Mouse (Mus musculus): ENCODE data around the gene Itga9. TPM values are rescaled to one million over a fixed set of nuclear protein-coding genes. Genes with fewer than 3 reads are reported as not detected.
A peak's percentile ranks its signal among the peaks of the same experiment; 100 is the strongest.

Gene Itga9
- polyA plus RNA-seq, 1 experiment from 2014 or later: 2.4 TPM

DNA sequence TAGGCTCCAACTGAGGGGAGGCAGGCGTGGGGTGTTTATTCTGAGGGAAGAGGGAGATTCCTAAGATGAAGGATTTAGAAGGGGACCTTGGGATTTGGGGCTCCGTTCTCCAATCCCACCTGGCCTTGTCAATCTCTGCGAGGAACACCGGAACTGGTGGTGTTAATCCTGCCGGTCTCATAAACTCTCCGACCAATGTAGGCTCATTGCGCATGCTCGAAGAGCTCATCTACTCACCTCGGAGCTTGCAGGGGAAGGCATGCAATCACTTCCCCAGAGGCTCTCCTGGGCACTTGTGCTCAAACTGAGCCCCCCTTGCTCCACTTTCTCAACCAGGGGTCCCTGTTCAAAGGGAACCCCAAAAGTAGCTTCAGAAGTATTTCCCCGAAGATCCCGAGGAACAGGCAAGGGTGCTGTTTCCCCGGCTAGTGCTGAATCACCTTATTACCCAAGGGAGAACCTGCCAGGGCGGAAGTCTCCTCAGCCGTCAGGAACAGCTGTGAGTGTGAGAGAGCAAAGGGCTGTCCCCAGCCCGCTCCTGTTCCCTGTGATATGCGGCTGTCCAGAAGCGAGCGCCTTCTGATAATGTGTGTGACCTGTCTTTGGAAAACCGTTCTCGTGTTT lies 5.6 kb downstream of the Itga9 start:
- WGBS: 61% methylated on average over 20 of the region's 20 CpGs
- no peaks in the 10 kb centered on the region for H3K4me1 ChIP-seq (ENCODE audit: control insufficient read depth, insufficient read depth, low read length)
- DNase-seq (no peak), ATAC-seq (ENCODE audit: low FRiP score, low TSS enrichment) (no peak)
- H3K36me3 ChIP-seq (ENCODE audit: control insufficient read depth, insufficient read depth, low read length): no peaks in the 10 kb centered on the region
- no peak overlapping the region for H3K9ac ChIP-seq (replicated peaks; ENCODE audit: low read length)
- no peak overlapping the region for H3K4me3 ChIP-seq (replicated peaks; ENCODE audit: low read depth, low read length)
- H3K4me2 ChIP-seq (ENCODE audit: low read length): no peak overlapping the region
- H3K27me3 ChIP-seq (ENCODE audit: control insufficient read depth, insufficient read depth, low read length): peaks cover 9% of the 10 kb centered on the region; the same call in 1 of the 2 replicates
- no peak overlapping the region for H3K27ac ChIP-seq (replicated peaks; ENCODE audit: low read depth, low read length)
- H3K9me3 ChIP-seq (ENCODE audit: control insufficient read depth, low read length): no peaks in the 10 kb centered on the region

GRCm38 (mm10) chr9:118617237-118617636 lies 10.7 kb downstream of the Itga9 start:
- no peak overlapping the region for H3K4me3 ChIP-seq (replicated peaks; ENCODE audit: low read depth, low read length)
- H3K36me3 ChIP-seq (ENCODE audit: control insufficient read depth, insufficient read depth, low read length): no peaks in the 10 kb centered on the region
- 80% methylated on average over 5 of the region's 5 CpGs for WGBS
- H3K9me3 ChIP-seq (ENCODE audit: control insufficient read depth, low read length): no peaks in the 10 kb centered on the region
- no peak overlapping the region for H3K27ac ChIP-seq (replicated peaks; ENCODE audit: low read depth, low read length)
- H3K9ac ChIP-seq (replicated peaks; ENCODE audit: low read length): no peak overlapping the region
- ATAC-seq (ENCODE audit: low FRiP score, low TSS enrichment) (no peak), DNase-seq (no peak)
- no peak overlapping the region for H3K4me2 ChIP-seq (ENCODE audit: low read length)
- H3K4me1 ChIP-seq (ENCODE audit: control insufficient read depth, insufficient read depth, low read length): no peaks in the 10 kb centered on the region
- no peaks in the 10 kb centered on the region for H3K27me3 ChIP-seq (ENCODE audit: control insufficient read depth, insufficient read depth, low read length)

- no peaks in the 10 kb centered on the region for H3K9me3 ChIP-seq (ENCODE audit: control insufficient read depth, low read length)
- no peaks in the 10 kb centered on the region for H3K36me3 ChIP-seq (ENCODE audit: control insufficient read depth, insufficient read depth, low read length)
- no peak for DNase-seq
- H3K4me2 ChIP-seq (ENCODE audit: low read length): no peak overlapping the region
- WGBS: 96% methylated on average over 3 of the region's 3 CpGs
- no peak overlapping the region for H3K9ac ChIP-seq (replicated peaks; ENCODE audit: low read length)
- no peaks in the 10 kb centered on the region for H3K27me3 ChIP-seq (ENCODE audit: control insufficient read depth, insufficient read depth, low read length)
- no peaks in the 10 kb centered on the region for H3K4me1 ChIP-seq (ENCODE audit: control insufficient read depth, insufficient read depth, low read length)
- H3K27ac ChIP-seq (replicated peaks; ENCODE audit: low read depth, low read length): no peak overlapping the region
- no peak overlapping the region for H3K4me3 ChIP-seq (replicated peaks; ENCODE audit: low read depth, low read length)
- no peak for ATAC-seq (ENCODE audit: low FRiP score, low TSS enrichment)
These were observed 12.3 kb downstream of the Itga9 start for GRCm38 (mm10) chr9:118618732-118619250.

DNA sequence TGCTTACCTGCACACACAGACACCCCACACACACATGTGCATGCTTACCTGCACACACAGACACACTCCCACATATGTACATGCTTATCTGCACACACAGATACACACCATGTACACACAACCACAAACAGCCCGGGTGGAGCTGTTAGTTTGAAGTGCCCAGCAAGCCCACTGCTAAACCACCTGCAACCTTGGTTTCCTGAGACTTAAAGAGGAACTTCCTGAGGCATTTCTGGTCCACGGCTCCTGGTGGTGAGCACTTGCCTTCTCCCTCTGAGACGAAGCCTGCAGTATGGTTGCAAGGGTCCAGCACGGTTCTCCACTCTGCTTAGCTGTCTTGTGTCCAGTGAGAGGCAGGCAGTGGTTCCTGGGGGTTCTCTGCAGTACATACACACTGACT lies 14.3 kb downstream of the Itga9 start:
- WGBS: 71% methylated on average over 4 of the region's 4 CpGs

GRCm38 (mm10) chr9:118621691-118622090 lies 15.2 kb downstream of the Itga9 start:
- DNase-seq (no peak), ATAC-seq (ENCODE audit: low FRiP score, low TSS enrichment) (no peak)
- no peaks in the 10 kb centered on the region for H3K36me3 ChIP-seq (ENCODE audit: control insufficient read depth, insufficient read depth, low read length)
- H3K27ac ChIP-seq (replicated peaks; ENCODE audit: low read depth, low read length): no peak overlapping the region
- no peak overlapping the region for H3K9ac ChIP-seq (replicated peaks; ENCODE audit: low read length)
- H3K4me3 ChIP-seq (replicated peaks; ENCODE audit: low read depth, low read length): no peak overlapping the region
- H3K9me3 ChIP-seq (ENCODE audit: control insufficient read depth, low read length): no peaks in the 10 kb centered on the region
- WGBS: 93% methylated on average over 6 of the region's 6 CpGs
- peaks cover 2% of the 10 kb centered on the region; the same call in 1 of the 2 replicates for H3K4me1 ChIP-seq (ENCODE audit: control insufficient read depth, insufficient read depth, low read length)
- no peak overlapping the region for H3K4me2 ChIP-seq (ENCODE audit: low read length)
- H3K27me3 ChIP-seq (ENCODE audit: control insufficient read depth, insufficient read depth, low read length): no peaks in the 10 kb centered on the region

More for the DNA sequence above, 14.3 kb downstream of the Itga9 start:
- no peak for ATAC-seq (ENCODE audit: low FRiP score, low TSS enrichment)
- H3K27ac ChIP-seq (replicated peaks; ENCODE audit: low read depth, low read length): no peak overlapping the region
- H3K4me1 ChIP-seq (ENCODE audit: control insufficient read depth, insufficient read depth, low read length): peaks cover 2% of the 10 kb centered on the region; the same call in 1 of the 2 replicates
- H3K9me3 ChIP-seq (ENCODE audit: control insufficient read depth, low read length): no peaks in the 10 kb centered on the region
- H3K4me3 ChIP-seq (replicated peaks; ENCODE audit: low read depth, low read length): no peak overlapping the region
- H3K4me2 ChIP-seq (ENCODE audit: low read length): no peak overlapping the region
- no peaks in the 10 kb centered on the region for H3K27me3 ChIP-seq (ENCODE audit: control insufficient read depth, insufficient read depth, low read length)
- H3K36me3 ChIP-seq (ENCODE audit: control insufficient read depth, insufficient read depth, low read length): no peaks in the 10 kb centered on the region
- no peak overlapping the region for H3K9ac ChIP-seq (replicated peaks; ENCODE audit: low read length)
- no peak for DNase-seq

GRCm38 (mm10) chr9:118622376-118623166 lies 16.1 kb downstream of the Itga9 start:
- ATAC-seq (ENCODE audit: low FRiP score, low TSS enrichment) (no peak), DNase-seq (peak; percentile 11)
- Histone ChIP-seq H3K9me3 (ENCODE audit: control insufficient read depth, low read length) (no peaks in the 10 kb centered on the region), H3K4me3 (replicated peaks; ENCODE audit: low read depth, low read length) (no peak overlapping the region), H3K9ac (replicated peaks; ENCODE audit: low read length) (no peak overlapping the region), H3K4me1 (ENCODE audit: control insufficient read depth, insufficient read depth, low read length) (peaks cover 2% of the 10 kb centered on the region; the same call in 1 of the 2 replicates), H3K27ac (replicated peaks; ENCODE audit: low read depth, low read length) (no peak overlapping the region), H3K36me3 (ENCODE audit: control insufficient read depth, insufficient read depth, low read length) (no peaks in the 10 kb centered on the region), H3K4me2 (ENCODE audit: low read length) (no peak overlapping the region), H3K27me3 (ENCODE audit: control insufficient read depth, insufficient read depth, low read length) (no peaks in the 10 kb centered on the region)
- WGBS: 86% methylated on average over 18 of the region's 18 CpGs

DNA sequence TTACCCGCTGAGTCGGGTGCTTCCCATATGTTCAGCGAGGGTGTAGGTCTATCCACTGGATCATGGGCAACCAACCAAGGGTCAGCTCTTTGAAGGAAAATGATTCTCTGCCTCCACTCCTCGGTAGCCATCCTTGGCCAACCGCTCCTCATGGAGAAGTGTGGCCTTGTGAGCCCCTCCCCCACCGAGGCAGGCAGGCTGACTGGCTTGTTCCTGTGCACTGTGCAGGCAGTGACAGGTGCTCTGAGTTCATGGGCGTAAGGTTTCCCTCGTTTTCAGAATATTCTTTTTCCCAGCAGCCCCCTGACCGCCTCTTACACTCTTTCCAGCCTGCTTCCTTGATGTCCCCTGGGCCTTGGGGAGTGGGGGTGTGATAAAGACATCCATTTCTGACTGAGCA lies 17.0 kb downstream of the Itga9 start:
- Histone ChIP-seq H3K9me3 (ENCODE audit: control insufficient read depth, low read length) (no peaks in the 10 kb centered on the region), H3K4me1 (ENCODE audit: control insufficient read depth, insufficient read depth, low read length) (peaks cover 2% of the 10 kb centered on the region; the same call in 1 of the 2 replicates), H3K9ac (replicated peaks; ENCODE audit: low read length) (no peak overlapping the region), H3K27ac (replicated peaks; ENCODE audit: low read depth, low read length) (no peak overlapping the region), H3K4me2 (ENCODE audit: low read length) (no peak overlapping the region), H3K4me3 (replicated peaks; ENCODE audit: low read depth, low read length) (no peak overlapping the region), H3K36me3 (ENCODE audit: control insufficient read depth, insufficient read depth, low read length) (no peaks in the 10 kb centered on the region), H3K27me3 (ENCODE audit: control insufficient read depth, insufficient read depth, low read length) (no peaks in the 10 kb centered on the region)
- ATAC-seq (ENCODE audit: low FRiP score, low TSS enrichment): no peak
- 75% methylated on average over 9 of the region's 9 CpGs for WGBS
- no peak for DNase-seq

- H3K36me3 ChIP-seq (ENCODE audit: control insufficient read depth, insufficient read depth, low read length): no peaks in the 10 kb centered on the region
- H3K9ac ChIP-seq (replicated peaks; ENCODE audit: low read length): no peak overlapping the region
- H3K9me3 ChIP-seq (ENCODE audit: control insufficient read depth, low read length): no peaks in the 10 kb centered on the region
- WGBS: 28% methylated on average over 7 of the region's 7 CpGs
- ATAC-seq (ENCODE audit: low FRiP score, low TSS enrichment) (no peak), DNase-seq (no peak)
- H3K4me3 ChIP-seq (replicated peaks; ENCODE audit: low read depth, low read length): no peak overlapping the region
- H3K4me2 ChIP-seq (ENCODE audit: low read length): no peak overlapping the region
- no peak overlapping the region for H3K27ac ChIP-seq (replicated peaks; ENCODE audit: low read depth, low read length)
- no peaks in the 10 kb centered on the region for H3K27me3 ChIP-seq (ENCODE audit: control insufficient read depth, insufficient read depth, low read length)
- peaks cover 2% of the 10 kb centered on the region; the same call in 1 of the 2 replicates for H3K4me1 ChIP-seq (ENCODE audit: control insufficient read depth, insufficient read depth, low read length)
These were observed 17.7 kb downstream of the Itga9 start for GRCm38 (mm10) chr9:118624146-118624545.
